Mouse (Mus musculus): ENCODE measurements around the gene Slc15a2. TPM values are rescaled to one million over a fixed set of nuclear protein-coding genes. Genes with fewer than 3 reads are reported as not detected.

Gene Slc15a2
- 38.5 and 53.1 TPM in 2 replicates for polyA plus RNA-seq (2012; rRNA removed)

DNA sequence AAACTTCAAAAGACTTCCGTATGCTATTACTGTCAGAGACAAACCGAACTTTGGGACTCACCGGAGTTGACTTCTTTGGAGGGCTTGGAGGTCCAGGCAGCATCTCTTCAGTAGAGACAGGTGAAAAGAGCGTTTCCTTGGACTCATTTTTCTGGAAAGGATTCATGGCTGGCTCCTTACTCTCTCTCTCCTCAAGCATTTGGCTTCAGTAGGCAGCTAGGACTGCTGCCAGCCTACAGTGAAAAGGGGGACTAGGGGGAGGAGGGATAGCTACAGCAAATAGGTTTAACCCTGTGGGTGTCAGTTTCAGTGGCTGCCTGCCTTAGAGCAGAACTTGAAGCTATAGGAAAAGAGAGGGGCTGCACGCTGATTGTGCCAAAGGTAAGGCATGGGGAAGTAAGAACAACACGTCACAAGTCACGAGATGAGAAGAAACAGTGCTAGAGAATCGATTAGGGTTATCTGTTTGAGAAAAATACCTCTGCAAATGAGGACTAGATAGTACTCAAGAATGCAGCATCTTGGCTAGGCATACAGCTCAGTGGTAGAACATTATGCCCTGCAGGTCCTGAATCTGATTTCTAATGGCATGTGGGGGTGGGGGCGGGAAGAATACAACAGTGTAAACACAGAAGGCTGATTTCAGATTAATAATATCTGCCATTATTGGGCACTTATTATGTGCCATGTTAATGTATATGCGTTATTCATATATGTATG is at the start of gene Slc15a2:
Gene Slc15a2, minus strand, starts transcription at position 369 of the 720 bp plus-strand sequence.
- peak; percentile 12 to 61 for DNase-seq (ENCODE audit: extremely low spot score in 1 of 2, low spot score in 1 of 2)

GRCm38 (mm10) chr16:36828820-36829219 is 44.1 kb upstream of the Slc15a2 start:
- DNase-seq (ENCODE audit: extremely low spot score in 1 of 2, low spot score in 1 of 2): peak in 1 of 2 experiments; percentile 4

- DNase-seq (ENCODE audit: extremely low spot score in 1 of 2, low spot score in 1 of 2): peak; percentile 39 to 82
Measured at GRCm38 (mm10) chr16:36828054-36828786, 43.5 kb upstream of the Slc15a2 start, which contains the start of gene Iqcb1. Iqcb1 (plus strand) TSS chr16:36828385.

DNA sequence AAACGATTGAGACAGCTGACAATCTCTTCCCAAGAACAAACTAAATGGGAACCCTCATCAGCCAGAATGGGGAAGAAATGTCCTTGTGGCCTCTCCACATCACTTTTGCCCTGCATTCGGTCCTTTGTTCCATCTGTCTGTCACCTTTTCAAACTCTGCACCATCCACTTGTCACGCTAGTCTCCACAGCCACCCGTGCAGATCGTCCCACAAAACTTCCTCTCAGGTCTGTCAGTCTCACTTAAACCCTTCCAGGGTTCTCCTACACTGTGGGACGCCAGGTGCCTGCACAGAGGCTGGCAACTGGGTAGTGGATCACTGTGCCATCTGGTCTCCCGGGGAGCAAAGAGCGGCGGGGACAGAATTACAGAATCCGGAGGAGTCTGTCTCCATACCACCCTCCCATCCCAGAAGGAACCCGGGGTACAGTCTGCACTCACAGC is 42.9 kb upstream of the Slc15a2 start:
- no peak for DNase-seq (ENCODE audit: extremely low spot score in 1 of 2, low spot score in 1 of 2)

DNA sequence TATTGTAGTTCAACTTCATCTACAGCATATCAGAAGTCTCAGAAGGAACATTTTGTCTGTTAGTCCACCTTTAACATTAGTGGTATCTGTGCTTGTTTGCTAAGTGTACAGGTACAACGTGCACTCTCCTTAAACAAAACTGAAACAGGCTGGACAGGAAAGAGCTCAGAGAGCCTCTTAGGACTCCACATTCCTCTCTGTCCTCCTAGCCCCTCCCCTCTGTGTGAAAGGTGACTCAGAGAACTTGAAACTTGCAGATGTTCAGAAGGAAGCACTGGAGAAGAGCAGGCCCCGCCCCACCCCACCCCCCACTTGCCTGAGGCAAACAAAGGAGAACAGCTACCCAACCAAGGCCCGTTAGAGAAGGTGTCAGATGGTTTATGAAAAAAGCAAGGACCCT is 36.7 kb upstream of the Slc15a2 start:
- DNase-seq (ENCODE audit: extremely low spot score in 1 of 2, low spot score in 1 of 2): no peak

- DNase-seq (ENCODE audit: extremely low spot score in 1 of 2, low spot score in 1 of 2): no peak
Measured at GRCm38 (mm10) chr16:36820747-36821146, 36.0 kb upstream of the Slc15a2 start.

DNA sequence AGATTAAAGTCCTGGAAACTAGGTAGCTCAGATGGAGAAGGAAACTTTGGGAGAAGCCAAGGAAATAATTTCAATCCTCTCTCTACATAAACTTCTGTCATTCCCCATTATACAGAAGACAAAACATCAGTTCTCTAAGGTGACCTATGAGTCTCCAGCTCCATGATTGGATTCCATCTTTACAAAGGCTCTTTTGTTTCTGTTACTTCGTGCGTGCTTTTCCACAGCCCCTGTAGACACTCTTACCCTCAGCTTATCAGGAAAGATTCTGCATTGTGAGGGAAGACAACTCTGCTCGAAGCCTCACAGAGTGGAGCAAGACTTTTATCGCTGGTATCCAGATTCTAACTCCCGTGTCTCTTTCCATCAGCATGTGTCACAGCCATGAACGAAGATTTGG is 35.3 kb upstream of the Slc15a2 start:
- no peak for DNase-seq (ENCODE audit: extremely low spot score in 1 of 2, low spot score in 1 of 2)

DNA sequence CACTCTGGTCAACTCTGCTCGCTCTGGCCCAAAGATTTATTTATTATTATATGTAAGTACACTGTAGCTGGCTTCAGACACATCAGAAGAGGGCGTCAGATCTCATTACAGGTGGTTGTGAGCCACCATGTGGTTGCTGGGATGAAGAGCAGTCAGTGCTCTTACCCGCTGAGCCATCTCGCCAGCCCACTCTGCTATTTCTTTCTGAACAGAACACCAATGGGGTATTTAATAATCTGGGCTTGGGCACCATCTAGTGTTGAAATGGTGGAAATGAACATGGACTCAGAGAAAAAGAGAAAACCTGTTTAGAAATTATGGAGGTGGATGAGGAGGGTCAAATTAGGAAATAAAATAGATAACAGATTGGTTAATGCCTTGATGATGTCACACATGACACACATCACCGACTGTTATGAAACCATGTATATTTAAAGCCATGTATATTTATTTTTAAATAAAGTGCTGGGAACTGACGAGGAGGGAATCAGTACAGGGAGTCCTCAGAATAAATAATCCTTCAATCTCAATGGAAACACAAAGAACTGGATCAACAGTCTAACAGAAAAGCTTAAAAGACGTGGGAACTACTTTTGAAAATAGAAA is 32.7 kb upstream of the Slc15a2 start:
- DNase-seq (ENCODE audit: extremely low spot score in 1 of 2, low spot score in 1 of 2): peak; percentile 70 to 92

- no peak for DNase-seq (ENCODE audit: extremely low spot score in 1 of 2, low spot score in 1 of 2)
Measured at GRCm38 (mm10) chr16:36816916-36817315, 32.2 kb upstream of the Slc15a2 start.

DNA sequence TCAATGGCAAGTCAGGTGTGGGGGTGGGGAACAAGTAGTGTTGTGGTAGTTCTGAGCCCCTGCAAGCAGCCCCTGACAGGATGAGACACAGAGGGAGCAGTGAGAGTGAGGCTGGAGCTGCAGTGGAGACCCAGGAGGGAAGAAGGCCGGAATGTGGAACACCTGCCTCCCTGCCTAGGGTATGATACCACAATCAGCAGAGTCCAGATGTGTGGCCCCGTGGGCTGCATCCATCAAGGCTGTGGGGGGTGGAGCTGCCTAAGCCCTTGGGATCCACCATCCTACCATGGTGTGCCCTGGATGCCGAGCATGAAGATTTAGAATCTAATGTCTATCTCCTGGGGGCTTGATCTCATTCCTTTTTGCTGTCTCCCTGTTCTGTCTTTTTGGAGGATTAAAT is 28.9 kb upstream of the Slc15a2 start:
- no peak for DNase-seq (ENCODE audit: extremely low spot score in 1 of 2, low spot score in 1 of 2)

- DNase-seq (ENCODE audit: extremely low spot score in 1 of 2, low spot score in 1 of 2): no peak
Measured at GRCm38 (mm10) chr16:36808616-36809015, 23.9 kb upstream of the Slc15a2 start.

GRCm38 (mm10) chr16:36802361-36802760 is 17.6 kb upstream of the Slc15a2 start:
- DNase-seq (ENCODE audit: extremely low spot score in 1 of 2, low spot score in 1 of 2): no peak

DNA sequence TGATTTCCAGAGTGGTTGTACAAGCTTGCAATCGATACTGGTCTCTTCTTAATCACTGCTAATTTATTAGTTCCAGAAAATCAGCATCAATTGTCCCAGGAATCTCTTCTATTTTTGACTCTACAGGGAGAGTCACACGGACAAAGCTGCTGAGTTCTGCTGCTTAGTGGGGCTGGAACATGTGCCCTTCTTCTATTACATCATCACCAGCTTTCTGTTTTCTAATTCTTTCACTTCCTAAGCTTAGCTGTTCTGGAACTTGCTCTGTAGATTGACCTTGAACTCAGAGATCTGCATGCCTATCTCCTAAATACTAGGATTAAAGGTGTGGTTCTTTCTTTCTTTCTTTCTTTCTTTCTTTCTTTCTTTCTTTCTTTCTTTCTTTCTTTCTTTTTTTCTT is 13.6 kb upstream of the Slc15a2 start:
- no peak for DNase-seq (ENCODE audit: extremely low spot score in 1 of 2, low spot score in 1 of 2)

- DNase-seq (ENCODE audit: extremely low spot score in 1 of 2, low spot score in 1 of 2): no peak
Measured at GRCm38 (mm10) chr16:36794976-36795375, 10.2 kb upstream of the Slc15a2 start.

DNA sequence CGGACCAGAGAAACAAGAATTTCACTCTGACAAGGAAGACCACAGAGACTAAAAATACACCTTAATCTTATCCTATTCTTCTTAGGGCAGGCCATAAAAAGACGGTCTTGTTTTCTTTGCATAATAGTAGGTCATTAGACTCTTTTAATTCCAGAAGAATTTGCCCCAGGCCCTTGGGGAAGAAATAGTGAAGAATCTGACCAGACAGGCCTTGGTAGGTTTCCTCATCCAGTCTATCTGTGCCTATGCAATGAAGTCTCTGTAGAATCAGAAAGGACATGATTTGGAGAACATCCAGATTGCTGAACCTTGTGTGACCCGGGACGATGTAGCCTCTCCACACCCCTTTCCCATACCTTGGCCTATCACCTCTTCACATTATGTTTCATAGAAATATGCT is 5.4 kb upstream of the Slc15a2 start:
- DNase-seq (ENCODE audit: extremely low spot score in 1 of 2, low spot score in 1 of 2): no peak

DNA sequence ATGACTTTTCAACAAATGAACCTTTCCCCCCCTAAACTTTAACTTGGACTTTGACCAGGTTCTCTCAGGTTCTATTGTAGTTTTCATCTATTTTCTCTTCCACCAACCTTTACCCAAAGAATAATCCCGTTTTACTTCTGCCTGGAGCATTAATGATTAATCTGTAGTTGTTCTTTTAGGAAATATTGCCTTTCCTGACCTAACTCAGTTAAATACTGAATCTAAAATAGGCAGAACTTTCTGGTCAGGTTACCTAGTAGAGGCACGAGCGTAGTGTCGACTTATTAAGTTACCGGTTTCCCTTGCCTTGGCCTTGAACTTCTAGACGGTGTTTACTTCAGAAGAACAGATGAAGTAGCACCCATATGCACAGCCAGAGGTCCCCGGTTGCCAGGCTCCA is 1.7 kb upstream of the Slc15a2 start:
- no peak for DNase-seq (ENCODE audit: extremely low spot score in 1 of 2, low spot score in 1 of 2)

GRCm38 (mm10) chr16:36784146-36784545 is 616 bp downstream of the Slc15a2 start:
- DNase-seq (ENCODE audit: extremely low spot score in 1 of 2, low spot score in 1 of 2): peak in 1 of 2 experiments; percentile 29

- DNase-seq (ENCODE audit: extremely low spot score in 1 of 2, low spot score in 1 of 2): peak in 1 of 2 experiments; percentile 2
Measured at GRCm38 (mm10) chr16:36775658-36776057, 9.1 kb downstream of the Slc15a2 start.

GRCm38 (mm10) chr16:36772996-36773395 is 11.8 kb downstream of the Slc15a2 start:
- DNase-seq (ENCODE audit: extremely low spot score in 1 of 2, low spot score in 1 of 2): no peak

DNA sequence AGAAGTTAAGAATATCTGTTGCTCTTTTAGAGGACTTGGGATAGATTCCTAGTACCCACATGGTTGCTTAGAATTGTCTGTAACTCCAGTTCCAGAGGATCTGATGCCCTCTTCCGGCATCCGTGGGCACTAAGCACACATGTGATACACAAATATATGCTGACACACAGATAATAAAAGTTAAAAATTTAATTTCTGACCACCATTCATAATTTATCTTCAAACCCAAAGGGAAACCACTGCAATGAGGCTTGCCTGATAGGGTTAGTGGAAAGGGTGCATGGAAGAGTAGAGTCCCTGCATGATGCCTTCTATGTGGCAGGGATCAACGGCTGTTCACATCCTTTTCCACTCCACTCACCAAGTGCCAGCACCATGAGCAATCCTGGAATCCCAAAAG is 13.1 kb downstream of the Slc15a2 start:
- DNase-seq (ENCODE audit: extremely low spot score in 1 of 2, low spot score in 1 of 2): no peak

DNA sequence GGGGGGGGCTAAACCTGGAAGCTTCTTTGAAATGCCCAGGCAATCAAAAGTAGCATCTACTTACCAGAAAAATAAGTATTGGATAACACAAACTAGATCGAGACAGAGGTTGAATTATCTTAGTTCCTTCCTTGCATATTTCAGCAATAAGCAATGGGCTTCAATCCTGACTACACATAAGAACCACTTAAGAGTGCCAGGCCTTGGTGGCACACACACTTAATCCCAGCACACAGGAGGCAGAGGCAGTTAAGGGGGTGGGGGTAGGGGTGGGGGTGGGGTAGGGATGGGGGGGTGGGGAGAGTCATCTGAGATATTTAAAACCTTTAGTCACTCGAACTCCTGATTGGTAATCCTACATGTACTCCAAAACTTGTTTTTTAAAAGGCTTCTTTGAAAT is 13.5 kb downstream of the Slc15a2 start:
- DNase-seq (ENCODE audit: extremely low spot score in 1 of 2, low spot score in 1 of 2): no peak

All from frontal cortex, adult 2 months (tissue).